Mouse (Mus musculus): ENCODE measurements around the gene Ccdc189. TPM values are rescaled to one million over a fixed set of nuclear protein-coding genes. Genes with fewer than 3 reads are reported as not detected.
"Not testable (repeated sequence)": the region's sequence is repeated elsewhere in the genome, so short reads cannot be mapped to it uniquely, and the experiment has no call there.

Ccdc189 gene
- total RNA-seq (2021): 10 to 100 TPM in 1 of 2 experiments, 1 to 10 TPM in 1; 9.5 to 11.3 TPM
- long read RNA-seq, experiment 1, transcript Ccdc189-201 (9 exons, 2,536 nt): major isoform, 5 of 15 reads
- long read RNA-seq, experiment 1, partial matches to known transcripts: 0 of 15 reads
- long read RNA-seq, experiment 1, other reads (novel, unspliced or antisense): 8 of 15 reads
- long read RNA-seq, experiment 2, transcript Ccdc189-201 (9 exons, 2,536 nt): major isoform, 5 of 6 reads
- long read RNA-seq, experiment 2, partial matches to known transcripts: 0 of 6 reads
- long read RNA-seq, experiment 2, other reads (novel, unspliced or antisense): 1 of 6 reads

- peak; percentile 95 to 98 for DNase-seq (ENCODE audit: low spot score in 2 of 2)
- intact Hi-C loops (cut with DNase I): no loop called here
These were observed at the start of gene Ccdc189, which contains the start of gene Rnf40 for GRCm38 (mm10) chr7:127588011-127588871. Ccdc189 (minus strand) TSS chr7:127588595. Rnf40 (plus strand) TSS chr7:127588767.

DNA sequence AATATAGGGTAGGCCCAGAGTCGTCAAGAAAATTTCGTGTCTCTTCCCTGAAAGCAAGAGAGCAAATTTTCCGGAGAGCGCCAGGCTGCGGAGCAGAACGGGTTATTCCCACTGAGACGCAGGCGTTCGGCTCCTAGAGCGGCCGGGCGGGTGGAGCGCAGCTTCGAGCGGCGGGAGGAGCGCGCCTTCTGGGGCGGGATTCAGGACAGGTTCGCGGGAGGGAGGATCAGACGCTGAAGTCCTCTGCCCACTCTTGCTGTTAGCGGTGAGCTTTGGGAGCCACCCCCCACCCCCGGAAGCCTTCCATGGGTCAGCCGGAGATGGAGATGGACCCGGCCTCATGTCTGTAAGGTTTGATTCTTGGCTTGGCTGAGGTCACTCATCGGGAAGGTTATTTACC is 48.6 kb upstream of the Ccdc189 start:
- intact Hi-C loops (cut with DNase I): no loop called here

GRCm38 (mm10) chr7:127631416-127631815 is 43.0 kb upstream of the Ccdc189 start:
- intact Hi-C loops (cut with DNase I): no loop called here
- DNase-seq (ENCODE audit: low spot score in 2 of 2): no peak

More for the DNA sequence above, 48.6 kb upstream of the Ccdc189 start:
- DNase-seq (ENCODE audit: low spot score in 2 of 2): peak; percentile 66 to 83

- intact Hi-C loops (cut with DNase I): no loop called here
- no peak for DNase-seq (ENCODE audit: low spot score in 2 of 2)
These were observed 40.3 kb upstream of the Ccdc189 start for GRCm38 (mm10) chr7:127628646-127629045.

DNA sequence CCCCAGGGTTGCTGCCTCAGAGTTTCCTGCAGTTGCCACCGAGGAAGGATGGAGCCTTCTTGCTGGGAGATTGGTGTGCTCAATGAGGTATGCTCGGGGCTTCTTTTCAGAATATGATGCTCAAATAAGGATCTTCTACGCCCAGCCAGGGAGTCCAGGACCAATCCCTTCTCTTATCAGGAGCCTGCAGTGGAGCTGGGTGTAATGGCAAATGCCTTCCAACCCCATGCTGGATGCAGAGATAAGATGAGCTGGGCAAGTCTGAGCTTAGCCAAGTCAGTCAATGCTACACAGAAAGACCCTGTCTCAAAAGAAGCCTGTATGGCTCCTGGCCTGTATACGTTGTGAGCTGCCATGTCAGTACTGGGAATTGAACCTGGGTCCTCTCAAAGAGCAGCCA is 38.1 kb upstream of the Ccdc189 start:
- intact Hi-C loops (cut with DNase I): no loop called here
- DNase-seq (ENCODE audit: low spot score in 2 of 2): no peak

DNA sequence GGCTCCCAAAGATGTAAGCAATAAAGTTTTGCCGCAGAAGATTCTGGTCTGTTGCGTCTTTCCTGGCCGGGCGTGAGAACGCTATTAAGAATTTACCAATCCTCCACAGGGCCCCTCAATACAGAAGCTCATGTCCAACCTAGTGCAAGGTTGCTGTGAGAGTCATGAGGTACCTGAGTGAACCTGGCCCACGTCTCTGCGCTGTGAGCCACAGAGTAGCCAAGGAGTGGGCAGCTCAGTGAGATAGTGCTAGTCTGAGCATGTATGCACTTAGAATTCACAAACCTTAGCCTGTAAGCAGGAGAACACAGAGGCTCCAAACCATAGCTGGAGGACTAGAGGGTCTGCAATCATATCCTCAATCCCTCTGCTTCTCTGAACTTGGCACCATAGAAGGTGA is 37.6 kb upstream of the Ccdc189 start:
- no peak for DNase-seq (ENCODE audit: low spot score in 2 of 2)
- intact Hi-C loops (cut with DNase I): no loop called here

GRCm38 (mm10) chr7:127618402-127618801 is 30.0 kb upstream of the Ccdc189 start:
- intact Hi-C loops (cut with DNase I); DNase-seq (ENCODE audit: low spot score in 2 of 2): not testable (repeated sequence)

DNA sequence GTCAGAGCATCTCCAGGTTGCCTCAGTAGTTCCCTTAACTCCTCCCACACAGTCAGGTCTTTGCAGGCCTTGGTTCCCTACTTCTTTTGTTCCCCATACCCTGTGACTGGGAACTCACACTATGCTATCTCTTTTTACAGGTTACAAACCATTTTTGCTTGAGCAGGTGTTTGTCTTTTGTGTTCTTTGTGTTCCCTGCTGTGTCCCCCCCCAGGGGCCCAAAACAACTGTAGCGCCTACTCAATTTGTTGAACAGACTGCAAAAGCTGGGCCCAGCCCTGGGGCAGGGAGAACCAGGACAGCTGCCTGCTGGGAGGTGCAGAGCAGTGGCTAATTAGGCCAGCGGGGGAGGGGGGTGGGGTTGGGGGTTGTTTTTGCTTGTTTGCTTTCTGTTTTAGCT is 29.6 kb upstream of the Ccdc189 start:
- intact Hi-C loops (cut with DNase I): no loop called here

DNA sequence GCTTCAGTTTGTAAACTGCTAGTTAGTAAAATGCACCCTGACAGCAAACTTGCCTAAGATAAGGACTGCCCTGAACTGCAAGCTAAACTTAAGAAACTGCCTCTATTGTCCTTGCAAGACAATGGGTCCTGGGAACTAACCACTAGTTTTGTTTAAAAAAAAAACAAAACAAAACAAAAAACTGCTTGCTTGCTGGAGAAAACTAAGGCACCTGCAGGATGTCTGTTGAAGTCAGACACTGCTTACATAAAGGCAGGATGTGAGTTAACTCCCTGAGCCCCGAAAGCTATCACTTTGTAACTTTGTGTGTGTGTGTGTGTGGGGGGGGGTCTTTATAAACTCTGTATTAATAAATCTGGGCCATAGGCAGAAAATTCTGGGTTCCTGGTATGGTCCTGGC is 28.5 kb upstream of the Ccdc189 start:
- DNase-seq (ENCODE audit: low spot score in 2 of 2): no peak
- intact Hi-C loops (cut with DNase I): no loop called here

More for the DNA sequence above, 29.6 kb upstream of the Ccdc189 start:
- DNase-seq (ENCODE audit: low spot score in 2 of 2): no peak

DNA sequence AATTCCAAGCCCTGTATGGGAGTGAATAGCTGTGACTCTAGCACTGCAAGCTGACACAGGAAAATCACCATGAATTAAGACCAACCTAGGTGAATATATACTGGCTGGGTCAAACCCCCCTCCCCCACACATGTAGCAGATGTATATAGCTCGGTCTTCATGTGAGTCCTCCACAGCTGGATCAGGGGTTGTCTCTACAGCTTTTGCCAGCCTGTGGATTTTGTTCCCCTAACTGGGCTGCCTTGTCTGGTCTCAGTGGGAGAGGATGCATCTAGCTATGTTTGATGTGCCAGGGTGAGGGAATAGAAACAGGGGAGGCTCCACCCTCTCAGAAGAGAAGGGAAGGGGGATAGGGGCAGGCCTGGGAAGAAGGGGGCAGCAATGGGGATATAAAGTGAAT is 27.9 kb upstream of the Ccdc189 start:
- intact Hi-C loops (cut with DNase I): no loop called here
- no peak for DNase-seq (ENCODE audit: low spot score in 2 of 2)

DNA sequence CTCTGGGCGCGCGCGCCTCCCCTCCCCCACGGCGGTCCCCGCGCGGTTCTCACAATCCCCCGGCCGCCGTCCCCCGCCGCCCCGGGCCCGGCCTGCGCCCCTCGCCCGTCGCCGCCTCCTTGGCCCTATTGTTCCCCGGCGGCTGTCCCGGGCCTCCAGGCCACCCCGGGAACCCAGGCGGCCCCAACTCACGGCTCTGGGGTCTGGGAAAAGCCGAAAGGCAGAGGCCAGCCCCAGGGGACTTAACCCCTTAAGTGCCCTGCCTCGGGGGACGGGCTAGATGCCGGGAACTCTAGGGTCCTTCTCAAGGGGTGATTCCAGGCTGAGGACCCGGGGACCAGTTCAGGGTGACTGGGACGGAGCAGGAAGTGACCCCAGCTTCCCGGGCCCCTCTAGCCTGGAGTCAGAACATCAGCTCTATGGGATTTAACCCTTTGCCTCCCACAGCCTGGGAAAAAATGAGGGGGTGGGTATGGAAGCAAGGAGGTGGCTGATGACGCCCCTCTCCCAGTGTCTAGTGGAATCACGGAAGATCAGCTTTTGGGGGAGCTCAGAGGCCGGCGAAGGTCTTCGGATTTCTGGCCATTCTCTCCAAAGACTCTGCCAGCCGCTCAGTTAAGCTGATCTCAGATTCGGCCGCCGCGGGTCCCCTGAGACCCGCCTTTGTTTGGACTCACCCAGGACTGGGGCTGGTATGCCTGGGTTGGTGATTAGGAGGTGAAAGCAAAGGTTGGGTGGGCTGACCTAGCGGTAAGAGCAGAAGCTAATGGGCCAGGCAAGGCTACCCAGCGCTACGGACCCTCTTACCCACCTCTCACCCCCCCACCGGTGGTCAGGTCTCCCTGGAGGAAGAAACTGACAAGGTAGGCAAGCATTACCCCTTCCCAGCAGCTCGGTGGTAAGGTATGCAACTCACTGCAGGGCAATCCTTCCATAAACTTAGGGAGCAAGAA is 26.8 kb upstream of the Ccdc189 start, which contains the start of gene Zfp629:
Zfp629 (minus strand) TSS at position 907 of the 953 bp plus-strand sequence.
- intact Hi-C loops (cut with DNase I): no loop called here
- DNase-seq (ENCODE audit: low spot score in 2 of 2): peak; percentile 82 to 88

DNA sequence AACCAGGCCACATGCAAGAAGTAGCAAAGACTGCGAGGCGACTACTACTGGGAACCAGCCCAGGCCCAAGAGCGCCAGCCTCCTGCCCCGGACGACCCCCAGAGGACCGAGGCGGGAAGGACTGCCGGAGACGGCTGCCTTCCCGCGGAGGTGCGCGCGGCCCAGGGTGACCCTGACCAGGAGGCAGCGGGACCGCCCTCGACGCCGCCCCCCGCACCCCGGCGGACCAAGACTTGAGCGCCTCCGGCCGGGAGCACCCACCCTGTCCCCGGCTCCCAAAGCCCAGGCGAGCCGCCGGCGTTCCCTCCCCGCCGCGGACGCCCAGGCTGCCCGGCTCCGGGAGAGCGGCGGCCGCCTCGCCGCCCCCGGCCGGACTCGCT is 26.1 kb upstream of the Ccdc189 start:
- intact Hi-C loops (cut with DNase I): no loop called here

GRCm38 (mm10) chr7:127614091-127614490 is 25.7 kb upstream of the Ccdc189 start:
- intact Hi-C loops (cut with DNase I): no loop called here
- no peak for DNase-seq (ENCODE audit: low spot score in 2 of 2)

More for the DNA sequence above, 26.1 kb upstream of the Ccdc189 start:
- DNase-seq (ENCODE audit: low spot score in 2 of 2): no peak

DNA sequence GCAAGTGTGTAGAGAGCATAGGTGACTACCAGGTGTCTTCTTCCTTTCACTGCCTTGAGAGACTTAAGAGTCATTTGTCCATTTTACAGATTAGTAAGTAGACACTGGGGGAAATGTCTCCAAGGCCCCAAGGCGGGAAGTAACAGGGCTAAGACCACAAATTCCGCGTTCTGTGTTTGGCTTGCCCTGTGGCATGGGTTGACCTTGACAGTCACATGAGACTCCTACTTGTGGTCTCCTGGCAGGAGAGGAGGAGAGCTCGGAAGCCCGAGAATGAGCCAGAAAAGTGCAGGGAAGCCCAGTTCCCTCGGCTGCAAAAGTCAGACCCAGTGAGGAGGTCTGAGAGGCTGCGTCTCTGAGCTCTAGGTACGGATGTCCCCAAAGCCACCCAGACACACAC is 25.1 kb upstream of the Ccdc189 start:
- DNase-seq (ENCODE audit: low spot score in 2 of 2): no peak
- intact Hi-C loops (cut with DNase I): no loop called here

DNA sequence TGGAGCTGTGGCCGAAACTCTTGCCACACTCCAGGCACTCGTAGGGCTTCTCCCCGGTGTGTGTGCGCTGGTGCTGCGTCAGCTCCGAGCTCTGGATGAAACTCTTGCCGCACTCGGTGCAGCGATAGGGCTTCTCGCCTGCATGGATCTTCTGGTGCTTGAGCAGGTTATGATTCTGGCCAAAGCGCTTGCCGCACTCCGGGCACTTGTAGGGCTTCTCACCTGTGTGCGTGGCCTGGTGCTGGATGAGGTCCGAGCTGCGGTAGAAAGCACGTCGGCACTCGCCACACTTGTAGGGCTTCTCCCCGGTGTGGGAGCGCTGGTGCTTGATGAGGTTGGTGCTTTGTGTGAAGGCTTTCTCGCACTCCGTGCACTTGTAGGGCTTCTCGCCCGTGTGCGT is 23.2 kb upstream of the Ccdc189 start:
- no peak for DNase-seq (ENCODE audit: low spot score in 2 of 2)
- intact Hi-C loops (cut with DNase I): no loop called here

GRCm38 (mm10) chr7:127611011-127611410 is 22.6 kb upstream of the Ccdc189 start:
- no peak for DNase-seq (ENCODE audit: low spot score in 2 of 2)
- intact Hi-C loops (cut with DNase I): no loop called here

- intact Hi-C loops (cut with DNase I): no loop called here
- DNase-seq (ENCODE audit: low spot score in 2 of 2): no peak
These were observed 18.8 kb upstream of the Ccdc189 start for GRCm38 (mm10) chr7:127607150-127607549.

GRCm38 (mm10) chr7:127604256-127604655 is 15.9 kb upstream of the Ccdc189 start:
- no peak for DNase-seq (ENCODE audit: low spot score in 2 of 2)
- intact Hi-C loops (cut with DNase I): no loop called here

- intact Hi-C loops (cut with DNase I): no loop called here
- DNase-seq (ENCODE audit: low spot score in 2 of 2): no peak
These were observed 14.5 kb upstream of the Ccdc189 start for GRCm38 (mm10) chr7:127602903-127603302.
